Mouse (Mus musculus): ENCODE data around the gene Stat3. TPM values are rescaled to one million over a fixed set of nuclear protein-coding genes. Genes with fewer than 3 reads are reported as not detected.

Stat3 gene
- total RNA-seq, 2 experiments from 2014 or later, result 35.9 to 39.0 TPM

GRCm38 (mm10) chr11:100892435-100892834 is 46.9 kb downstream of the Stat3 start:
- DNase-seq (ENCODE audit: low spot score in 2 of 2), result no peak

GRCm38 (mm10) chr11:100891256-100892123 is 47.9 kb downstream of the Stat3 start:
- DNase-seq (ENCODE audit: low spot score in 2 of 2), result no peak

GRCm38 (mm10) chr11:100890481-100890880 is 48.9 kb downstream of the Stat3 start:
- DNase-seq (ENCODE audit: low spot score in 2 of 2), result no peak

GRCm38 (mm10) chr11:100888348-100888820 is 51.0 kb downstream of the Stat3 start:
- no peak for DNase-seq (ENCODE audit: low spot score in 2 of 2)

- no peak for DNase-seq (ENCODE audit: low spot score in 2 of 2)
Measured at GRCm38 (mm10) chr11:100887764-100888163, 51.6 kb downstream of the Stat3 start.

GRCm38 (mm10) chr11:100887236-100887635 is 52.1 kb downstream of the Stat3 start:
- no peak for DNase-seq (ENCODE audit: low spot score in 2 of 2)

GRCm38 (mm10) chr11:100886188-100886740 is 53.1 kb downstream of the Stat3 start:
- no peak for DNase-seq (ENCODE audit: low spot score in 2 of 2)

- no peak for DNase-seq (ENCODE audit: low spot score in 2 of 2)
Measured at GRCm38 (mm10) chr11:100885472-100885871, 53.9 kb downstream of the Stat3 start.

- DNase-seq (ENCODE audit: low spot score in 2 of 2), result no peak
Measured at GRCm38 (mm10) chr11:100883640-100884039, 55.7 kb downstream of the Stat3 start.

- DNase-seq (ENCODE audit: low spot score in 2 of 2), result no peak
Measured at GRCm38 (mm10) chr11:100879321-100880078, 59.8 kb downstream of the Stat3 start.

GRCm38 (mm10) chr11:100875761-100876160 is 63.6 kb downstream of the Stat3 start:
- DNase-seq (ENCODE audit: low spot score in 2 of 2), result no peak

GRCm38 (mm10) chr11:100870968-100871350 is 68.4 kb downstream of the Stat3 start:
- DNase-seq (ENCODE audit: low spot score in 2 of 2), result no peak

- DNase-seq (ENCODE audit: low spot score in 2 of 2), result peak; percentile 40 to 50
Measured at GRCm38 (mm10) chr11:100870256-100870967, 68.9 kb downstream of the Stat3 start.

GRCm38 (mm10) chr11:100865618-100866017 is 73.7 kb downstream of the Stat3 start:
- DNase-seq (ENCODE audit: low spot score in 2 of 2), result no peak

GRCm38 (mm10) chr11:100863141-100863540 is 76.2 kb downstream of the Stat3 start:
- no peak for DNase-seq (ENCODE audit: low spot score in 2 of 2)

- no peak for DNase-seq (ENCODE audit: low spot score in 2 of 2)
Measured at GRCm38 (mm10) chr11:100861836-100862235, 77.5 kb downstream of the Stat3 start.

GRCm38 (mm10) chr11:100861335-100861734 is 78.0 kb downstream of the Stat3 start:
- no peak for DNase-seq (ENCODE audit: low spot score in 2 of 2)

- peak; percentile 41 to 60 for DNase-seq (ENCODE audit: low spot score in 2 of 2)
Measured at GRCm38 (mm10) chr11:100860198-100861048, 78.9 kb downstream of the Stat3 start.

- DNase-seq (ENCODE audit: low spot score in 2 of 2), result no peak
Measured at GRCm38 (mm10) chr11:100859579-100860075, 79.7 kb downstream of the Stat3 start.
